In genomic region chr9:31559506-31560225, GRCm38 (mm10) we compare ENCODE assay signal across 8 mouse cellular contexts.
DNase-seq lines count a peak whose midpoint lies in the region; ATAC-seq and TF ChIP-seq lines count a peak whose summit lies in the region.

No protein-coding gene starts in this region.

- peak; percentile 100 for TF ChIP-seq CTCF in lung, embryonic 14.5 days (IDR thresholded peaks at IDR 0.05; ENCODE audit: low read depth)

- DNase-seq in MEL-GATA-1-ER (ENCODE audit: extremely low read depth, low read depth) = peak; percentile 72
- peak; percentile 37 to 64 for DNase-seq in cerebellum, adult 18-20 months
- peak; percentile 87 for DNase-seq in forelimb bud, embryonic 11.5 days (ENCODE audit: low read depth, low spot score)
- DNase-seq in layer of hippocampus, adult 9-10 months (ENCODE audit: low spot score) = peak; percentile 90
- DNase-seq in lung, embryonic 14.5 days = peak; percentile 94
- peak; percentile 35 for DNase-seq in ovary, adult 18-20 months (ENCODE audit: low spot score)
- DNase-seq in thymus, postnatal 14 days = peak; percentile 63

- H3K9me3 ChIP-seq in lung, embryonic 14.5 days (ENCODE audit: low read depth, low read length) = no peaks in the 10 kb centered on the region

- H3K36me3 ChIP-seq in lung, embryonic 14.5 days (ENCODE audit: insufficient read depth) = no peaks in the 10 kb centered on the region

- H3K4me3 ChIP-seq in lung, embryonic 14.5 days (ENCODE audit: low read depth, low read length) = 0 out of 2 replicates have a peak overlapping the region, but pooled peaks have one; percentile 15

- H3K27ac ChIP-seq in lung, embryonic 14.5 days (ENCODE audit: low read depth) = no peak overlapping the region

- H3K27me3 ChIP-seq in lung, embryonic 14.5 days (ENCODE audit: insufficient read depth, low read length) = no peaks in the 10 kb centered on the region

- WGBS in lung, embryonic 14.5 days = 29% methylated on average over 18 of the region's 18 CpGs

- H3K9ac ChIP-seq in lung, embryonic 14.5 days = 0 out of 2 replicates have a peak overlapping the region, but pooled peaks have one; percentile 32

- ATAC-seq in hematopoietic stem cell, adult 5-6 weeks (replicated peaks in 1 of 2; ENCODE audit: insufficient read depth in 1 of 2, low FRiP score in 2 of 2, low TSS enrichment in 1 of 2, low read depth in 1 of 2, poor library complexity in 2 of 2, severe bottlenecking in 2 of 2) = peak; percentile 80 to 89
- ATAC-seq in lung, embryonic 14.5 days (ENCODE audit: insufficient read depth) = peak; percentile 85

- H3K4me1 ChIP-seq in lung, embryonic 14.5 days (ENCODE audit: insufficient read depth) = no peaks in the 10 kb centered on the region

- peak overlapping the region; percentile 61 for H3K4me2 ChIP-seq in lung, embryonic 14.5 days

Comparison
In these comparisons a context has a peak if more than half of its experiments do, and no peak if none do; other contexts are left out.
1. DNase-seq: peak in every context shown above with its lines; median percentile 94 in lung, embryonic 14.5 days; 90 in layer of hippocampus, adult 9-10 months; 87 in forelimb bud, embryonic 11.5 days; 72 in MEL-GATA-1-ER; 63 in thymus, postnatal 14 days; 50 in cerebellum, adult 18-20 months; 35 in ovary, adult 18-20 months.